Mouse (Mus musculus) liver, embryonic 14.5 days (tissue): Measurements from ENCODE around the gene Gdpd2. TPM values are rescaled to one million over a fixed set of nuclear protein-coding genes. Genes with fewer than 3 reads are reported as not detected.
A peak's percentile ranks its signal among the peaks of the same experiment; 100 is the strongest.

Experiments
- ATAC-seq: fragments of 200-750 bp; cut with Nextera tagmentation; 2 replicates; pipeline ENCODE4 v1.8.0; 2017; ENCODE audit warnings: moderate number of reproducible peaks, mild to moderate bottlenecking, moderate library complexity; ENCODE audit not compliant: insufficient read depth
- DNase-seq, 3 experiments: peaks; one replicate each; pipeline ENCODE4 v3.0.0-alpha.2; 2012 to 2013; ENCODE audit warnings: low read depth in 3 of 3, low spot score in 3 of 3
- H3K27ac ChIP-seq: fragments of 300-500 bp; sonication (generic); 2 replicates; pipeline ENCODE4 v1.5.1; 2014; ENCODE audit warnings: moderate library complexity, mild to moderate bottlenecking, control low read depth, inconsistent platforms
- H3K27me3 ChIP-seq: fragments of 300-500 bp; sonication (generic); 2 replicates; pipeline ENCODE4 v1.6.1; 2014; ENCODE audit warnings: mild to moderate bottlenecking, low read length, moderate library complexity; ENCODE audit not compliant: control insufficient read depth, insufficient read depth
- H3K36me3 ChIP-seq: fragments of 300-500 bp; sonication (generic); replicated peaks from 2 replicates; pipeline ENCODE4 v1.6.1; 2014; ENCODE audit warnings: low read depth; ENCODE audit not compliant: control insufficient read depth, insufficient read depth
- H3K4me1 ChIP-seq, 2 experiments: fragments of 200-500 bp in 1 of 2; fragments of 300-500 bp in 1 of 2; sonication (generic) in 1 of 2; replicated peaks; 2 replicates each; pipeline ENCODE4 v1.6.1; 2012 to 2014; ENCODE audit warnings: antibody characterized with exemption in 1 of 2, inconsistent platforms in 1 of 2, low read length in 1 of 2; ENCODE audit not compliant: control insufficient read depth in 2 of 2, insufficient read depth in 2 of 2
- H3K4me2 ChIP-seq: fragments of 300-500 bp; sonication (generic); 2 replicates; pipeline ENCODE4 v1.6.1; 2014; ENCODE audit warnings: low read depth, mild to moderate bottlenecking, control low read depth, moderate library complexity
- H3K4me3 ChIP-seq, 2 experiments: fragments of 200-500 bp in 1 of 2; fragments of 300-500 bp in 1 of 2; sonication (generic) in 1 of 2; 2 replicates each; pipeline ENCODE4 v1.5.1; 2012 to 2014; ENCODE audit warnings: low read depth in 2 of 2, low read length in 2 of 2, mild to moderate bottlenecking in 2 of 2, control low read depth in 1 of 2, inconsistent platforms in 1 of 2, moderate library complexity in 1 of 2; ENCODE audit not compliant: insufficient read depth in 1 of 2
- H3K9ac ChIP-seq: fragments of 300-500 bp; sonication (generic); replicated peaks from 2 replicates; pipeline ENCODE4 v1.6.1; 2014; ENCODE audit warnings: mild to moderate bottlenecking, control low read depth, moderate library complexity
- H3K9me3 ChIP-seq: fragments of 300-500 bp; sonication (generic); 2 replicates; pipeline ENCODE4 v1.6.1; 2016; ENCODE audit warnings: low read length, mixed read lengths; ENCODE audit not compliant: control insufficient read depth
- CTCF ChIP-seq: IDR thresholded peaks from 2 replicates; pipeline ENCODE4 v1.5.1; 2016; ENCODE audit warnings: antibody characterized with exemption, low read depth, control low read depth
- EP300 ChIP-seq: IDR thresholded peaks from 2 replicates; pipeline ENCODE4 v1.6.1; 2016; ENCODE audit warnings: antibody characterized with exemption, low read depth
- WGBS: fragments of 180-500 bp; shearing (Covaris S2); extraction: QIAGEN DNeasy Blood & Tissue Kit; methylation state at CpG from one replicate; pipeline ENCODE4 v1.1.7; 2014; ENCODE audit not compliant: insufficient replicate concordance; 5-methylcytosine and 5-hydroxymethylcytosine counted together
- polyA plus RNA-seq, 2 experiments: library from polyadenylated mRNA; depleted of rRNA in 1 of 2; stranded (reverse) in 1 of 2; unstranded in 1 of 2; fragments of >200 nt; fragmentation: Nextera tagmentation in 1 of 2; extraction: Ambion mirVana in 1 of 2; gene quantifications; 2 replicates each; pipeline versions ENCODE4 v1.2.1 to v1.2.3; 2012 to 2014

Gene Gdpd2
- polyA plus RNA-seq (2012; rRNA removed) (0.17 and 0.27 TPM in 2 replicates), polyA plus RNA-seq (2014; fragmentation: Nextera tagmentation; extraction: Ambion mirVana) (0.04 and 0.20 TPM in 2 replicates)

DNA sequence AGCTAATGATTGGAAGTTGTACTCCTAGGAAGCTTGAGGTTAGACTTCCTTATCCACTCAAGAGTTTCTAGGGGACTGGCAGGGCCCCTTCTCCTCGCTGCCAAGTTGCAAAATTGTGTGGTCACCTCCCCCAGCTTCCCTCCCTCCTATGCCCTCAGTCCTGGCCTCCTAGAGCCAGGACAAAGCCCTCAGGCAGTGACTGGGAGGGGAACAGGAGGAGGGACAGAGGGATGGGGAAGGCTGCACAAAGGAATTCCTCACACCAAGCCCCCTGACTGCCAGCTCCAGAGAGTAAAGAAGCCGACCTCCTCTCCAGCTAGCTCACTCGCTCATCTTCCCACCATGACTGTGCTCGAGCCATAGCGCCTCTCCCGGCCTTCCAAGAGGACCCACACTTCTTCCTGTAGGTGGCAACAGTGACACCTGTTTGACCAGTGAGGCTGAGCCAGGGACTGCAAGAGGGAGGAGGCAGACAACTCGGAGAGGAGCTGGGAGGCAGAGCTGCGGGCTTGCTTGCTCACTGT, at the start of gene Gdpd2:
Gene Gdpd2 (plus strand): TSS at position 209 of the 524 bp plus-strand sequence.
- Histone ChIP-seq H3K27me3 (no peaks in the 10 kb centered on the region), H3K9ac (no peak within 1 kb of the TSS), H3K9me3 (no peaks in the 10 kb centered on the region), H3K4me3 (no peak within 1 kb of the TSS), H3K27ac (no peak within 1 kb of the TSS), H3K4me1 (no peaks in the 10 kb centered on the region), H3K4me2 (no peak within 1 kb of the TSS), H3K36me3 (peaks cover 23% of the 10 kb centered on the region)
- no peak for ATAC-seq
- TF ChIP-seq CTCF: peak; percentile 57
- no peak for TF ChIP-seq EP300
- no peak for DNase-seq
- WGBS: 11% methylated on average over 8 of the region's 8 CpGs

DNA sequence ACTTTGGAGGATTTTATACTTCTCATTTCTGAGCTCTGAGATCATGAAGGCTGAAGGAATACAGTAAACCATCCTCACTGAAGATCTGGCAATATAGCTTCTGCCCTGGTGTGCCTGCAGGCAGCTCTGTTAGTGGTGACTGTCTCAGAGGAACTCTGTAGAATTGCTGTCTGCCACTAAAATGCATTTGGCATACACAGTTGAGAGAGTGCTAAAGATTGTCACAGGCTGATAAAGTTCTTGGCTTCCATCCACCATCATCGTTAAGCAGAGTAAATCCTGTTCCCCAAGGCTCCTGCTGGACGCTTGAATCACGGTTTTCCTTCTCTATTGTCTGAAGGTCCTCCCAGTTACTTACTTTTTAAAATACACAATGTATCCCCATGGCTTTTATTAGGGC, 43.1 kb upstream of the Gdpd2 start:
- DNase-seq (no peak), ATAC-seq (no peak)
- WGBS: 68% methylated on average over 3 of the region's 3 CpGs
- H3K4me2 ChIP-seq: no peak overlapping the region
- no peak overlapping the region for H3K9ac ChIP-seq
- no peaks in the 10 kb centered on the region for H3K9me3 ChIP-seq
- H3K27me3 ChIP-seq: no peaks in the 10 kb centered on the region
- peaks cover 15% of the 10 kb centered on the region for H3K36me3 ChIP-seq
- H3K4me1 ChIP-seq: no peaks in the 10 kb centered on the region
- TF ChIP-seq CTCF: no peak
- no peak for TF ChIP-seq EP300
- H3K27ac ChIP-seq: no peak overlapping the region
- H3K4me3 ChIP-seq: no peak overlapping the region

DNA sequence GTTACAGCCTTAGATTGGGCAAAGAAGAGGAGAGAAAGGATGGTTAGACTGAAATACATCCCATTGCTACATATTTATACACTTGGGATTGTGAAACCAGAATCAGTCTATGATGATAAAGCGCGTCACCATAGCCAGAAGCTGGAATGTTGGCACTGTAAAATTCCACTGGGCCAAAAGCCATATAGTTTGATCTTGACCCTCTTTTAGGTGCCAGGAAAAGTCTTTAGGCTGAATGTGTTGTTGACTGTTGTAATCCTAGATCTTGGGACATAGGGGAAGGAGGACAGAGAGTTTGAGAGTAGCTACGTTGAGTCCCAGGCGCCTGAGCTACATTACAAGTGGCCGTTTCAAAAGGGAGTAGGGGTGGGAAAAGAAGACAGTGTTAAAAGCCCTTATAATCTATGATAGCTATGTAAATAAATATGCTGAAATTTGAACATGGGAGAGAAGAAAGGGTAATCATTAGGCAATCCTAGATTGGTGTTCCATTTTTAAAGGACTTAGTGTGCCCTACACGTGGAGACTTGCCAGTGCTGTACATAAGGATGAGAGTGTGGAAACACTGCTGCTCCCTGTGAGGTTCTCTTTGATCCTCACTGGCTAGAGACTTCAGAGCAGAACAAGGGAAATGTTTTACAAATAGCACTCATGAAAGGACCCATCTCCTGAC, 42.2 kb upstream of the Gdpd2 start:
- ATAC-seq: no peak
- 84% methylated on average over 6 of the region's 6 CpGs for WGBS
- no peak overlapping the region for H3K9ac ChIP-seq
- H3K27me3 ChIP-seq: no peaks in the 10 kb centered on the region
- no peak overlapping the region for H3K4me3 ChIP-seq
- H3K27ac ChIP-seq: no peak overlapping the region
- TF ChIP-seq EP300 (no peak), CTCF (no peak)
- no peak for DNase-seq
- H3K4me1 ChIP-seq: no peaks in the 10 kb centered on the region
- peaks cover 15% of the 10 kb centered on the region for H3K36me3 ChIP-seq
- no peaks in the 10 kb centered on the region for H3K9me3 ChIP-seq
- H3K4me2 ChIP-seq: no peak overlapping the region

DNA sequence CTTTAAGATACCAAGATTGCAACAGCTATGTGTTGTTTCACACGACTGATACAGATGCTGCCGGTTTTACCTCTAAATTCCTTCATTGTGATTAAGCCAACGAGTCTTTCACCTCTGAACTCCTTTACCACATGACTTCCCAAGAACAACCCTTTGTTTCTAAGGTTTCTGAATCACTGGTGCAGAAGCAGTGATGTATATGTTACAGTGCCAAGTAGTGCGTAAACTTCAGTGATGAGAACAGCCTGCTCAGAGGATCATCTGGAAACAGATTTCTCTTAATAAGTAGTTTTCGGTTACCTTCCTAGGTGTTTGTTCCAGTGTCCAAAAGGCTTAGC, 41.7 kb upstream of the Gdpd2 start:
- H3K27me3 ChIP-seq: no peaks in the 10 kb centered on the region
- DNase-seq: no peak
- no peak overlapping the region for H3K4me2 ChIP-seq
- H3K9ac ChIP-seq: no peak overlapping the region
- ATAC-seq: no peak
- H3K4me1 ChIP-seq: no peaks in the 10 kb centered on the region
- TF ChIP-seq EP300: no peak
- no peak for TF ChIP-seq CTCF
- no peak overlapping the region for H3K4me3 ChIP-seq
- H3K9me3 ChIP-seq: no peaks in the 10 kb centered on the region
- peaks cover 15% of the 10 kb centered on the region for H3K36me3 ChIP-seq
- WGBS: 85% methylated on average over 5 of the region's 5 CpGs
- H3K27ac ChIP-seq: no peak overlapping the region

GRCm38 (mm10) chrX:100696776-100697175, 32.9 kb upstream of the Gdpd2 start:
- H3K36me3 ChIP-seq: peaks cover 39% of the 10 kb centered on the region
- no peaks in the 10 kb centered on the region for H3K4me1 ChIP-seq
- ATAC-seq (no peak), DNase-seq (no peak)
- no peak overlapping the region for H3K4me2 ChIP-seq
- H3K9me3 ChIP-seq: no peaks in the 10 kb centered on the region
- no peaks in the 10 kb centered on the region for H3K27me3 ChIP-seq
- WGBS: 97% methylated on average over 4 of the region's 4 CpGs
- H3K9ac ChIP-seq: no peak overlapping the region
- H3K27ac ChIP-seq: no peak overlapping the region
- no peak for TF ChIP-seq CTCF
- no peak for TF ChIP-seq EP300
- no peak overlapping the region for H3K4me3 ChIP-seq
